Mouse (Mus musculus) mammary gland, adult 2 months (tissue): Measurements from ENCODE around the gene Olfr855. TPM values are rescaled to one million over a fixed set of nuclear protein-coding genes. Genes with fewer than 3 reads are reported as not detected.

Experiments used
- polyA plus RNA-seq: library from polyadenylated mRNA; depleted of rRNA; stranded (reverse); fragments of >200 nt; gene quantifications from 2 replicates; pipeline ENCODE4 v1.2.3, GENCODE M21; 2012; ENCODE audit warnings: low replicate concordance; rRNA removed

The Olfr855 gene
- not detected in 2 replicates for polyA plus RNA-seq

DNA sequence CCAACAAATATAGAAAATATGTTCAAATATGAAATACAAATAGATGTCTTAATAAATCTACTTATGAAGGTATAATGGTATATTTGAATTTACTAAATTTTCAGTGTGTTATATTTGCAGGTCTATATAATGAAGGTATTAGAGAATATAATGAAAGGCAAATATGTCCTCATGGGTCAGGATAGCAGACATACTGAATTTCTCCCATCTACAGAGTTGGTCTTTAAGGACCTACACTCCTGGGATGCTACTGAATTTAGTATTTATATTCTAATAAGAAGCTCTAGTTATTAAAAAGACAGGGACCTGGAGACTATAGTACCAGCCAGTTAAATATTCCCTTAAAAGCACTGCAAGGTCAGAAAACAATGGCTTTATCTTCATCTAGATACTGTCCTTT, at the start of gene Olfr855:
Olfr855 (plus strand) TSS at position 301 of the 400 bp plus-strand sequence.

GRCm38 (mm10) chr9:19540976-19541375, 41.4 kb upstream of the Olfr855 start, which contains the start of gene Olfr853:
Olfr853 (minus strand) TSS chr9:19541076.

DNA sequence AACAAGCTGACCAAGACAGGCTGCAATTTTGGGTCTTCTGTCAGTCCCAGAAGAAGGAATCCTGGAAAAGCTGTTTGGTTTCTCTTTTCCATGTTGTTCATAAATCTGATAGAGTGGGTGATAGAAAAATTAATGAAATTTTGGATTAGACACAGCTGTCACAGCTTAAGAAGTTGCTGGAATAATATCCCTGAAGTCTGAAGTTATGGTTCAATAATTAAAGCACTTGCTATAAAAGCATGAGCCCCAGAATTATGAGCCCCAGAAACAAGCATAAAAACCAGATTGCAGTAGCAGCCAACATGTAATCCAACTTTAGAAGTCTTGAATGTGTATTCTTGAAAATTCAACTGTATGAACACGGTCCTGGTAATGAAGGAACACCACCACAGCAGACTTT, 15.1 kb upstream of the Olfr855 start, which contains the start of gene Olfr854:
Olfr854 (minus strand) TSS at position 101 of the 400 bp plus-strand sequence.

GRCm38 (mm10) chr9:19621843-19622822, 39.7 kb downstream of the Olfr855 start, which contains the start of gene Zfp317:
Zfp317 (plus strand) TSS chr9:19622102.

Other genes with a start within 250 kb of the Olfr855 start
- gene Olfr845, start 246.2 kb upstream of the Olfr855 start, polyA plus RNA-seq = not detected in 2 replicates
- not detected in 2 replicates for gene Olfr846, start 218.6 kb upstream of the Olfr855 start, polyA plus RNA-seq
- not detected in 2 replicates for gene Olfr847, start 203.9 kb upstream of the Olfr855 start, polyA plus RNA-seq
- gene Olfr849, start 142.4 kb upstream of the Olfr855 start, polyA plus RNA-seq = not detected in 2 replicates
- not detected in 2 replicates for gene Olfr850, start 104.4 kb upstream of the Olfr855 start, polyA plus RNA-seq
- gene Olfr851, start 89.3 kb upstream of the Olfr855 start, polyA plus RNA-seq = not detected in 2 replicates
- gene Olfr853, start 41.5 kb upstream of the Olfr855 start, polyA plus RNA-seq = not detected in 2 replicates
- not detected in 2 replicates for gene Olfr854, start 15.2 kb upstream of the Olfr855 start, polyA plus RNA-seq
- 5.2 and 13.6 TPM in 2 replicates for gene Zfp317, start 39.5 kb downstream of the Olfr855 start, polyA plus RNA-seq
- gene Olfr857, start 126.8 kb downstream of the Olfr855 start, polyA plus RNA-seq = 0.13 TPM in 1 of 2 replicates, not detected in the other
- gene Olfr58, start 197.7 kb downstream of the Olfr855 start, polyA plus RNA-seq = not detected in 2 replicates
- gene Olfr859, start 222.3 kb downstream of the Olfr855 start, polyA plus RNA-seq = not detected in 2 replicates